Mouse (Mus musculus) midbrain, postnatal 0 days (tissue): ENCODE measurements around the gene Rpl23. TPM values are rescaled to one million over a fixed set of nuclear protein-coding genes. Genes with fewer than 3 reads are reported as not detected.

Experiments used
- ATAC-seq: fragments of 200-750 bp; cut with Nextera tagmentation; 2 replicates; pipeline ENCODE4 v1.8.0; 2017; ENCODE audit warnings: moderate number of reproducible peaks, mild to moderate bottlenecking, moderate TSS enrichment, moderate library complexity; ENCODE audit not compliant: low FRiP score
- DNase-seq: peaks from one replicate; pipeline ENCODE4 v3.0.0-alpha.2; 2015; ENCODE audit warnings: low spot score
- H3K27ac ChIP-seq: fragments of 300-500 bp; sonication (generic); 2 replicates; pipeline ENCODE4 v1.5.1; 2014; ENCODE audit warnings: low read depth, mild to moderate bottlenecking, low read length, mixed read lengths
- H3K27me3 ChIP-seq: fragments of 300-500 bp; sonication (generic); 2 replicates; pipeline ENCODE4 v1.6.1; 2014; ENCODE audit warnings: low read length, control low read depth, mixed read lengths; ENCODE audit not compliant: insufficient read depth
- H3K36me3 ChIP-seq: fragments of 300-500 bp; sonication (generic); 2 replicates; pipeline ENCODE4 v1.6.1; 2014; ENCODE audit warnings: low read length, control low read depth, mixed read lengths; ENCODE audit not compliant: insufficient read depth
- H3K4me1 ChIP-seq: fragments of 300-500 bp; sonication (generic); 2 replicates; pipeline ENCODE4 v1.6.1; 2014; ENCODE audit warnings: mild to moderate bottlenecking, control low read depth, antibody characterized with exemption, low read length, mixed read lengths; ENCODE audit not compliant: insufficient read depth
- H3K4me2 ChIP-seq: fragments of 300-500 bp; sonication (generic); 2 replicates; pipeline ENCODE4 v1.6.1; 2014; ENCODE audit warnings: low read depth, mild to moderate bottlenecking, low read length, mixed read lengths; ENCODE audit not compliant: poor library complexity, severe bottlenecking
- H3K4me3 ChIP-seq: fragments of 300-500 bp; sonication (generic); 2 replicates; pipeline ENCODE4 v1.5.1; 2014; ENCODE audit warnings: low read depth, mild to moderate bottlenecking, low read length, moderate library complexity
- H3K9ac ChIP-seq: fragments of 300-500 bp; sonication (generic); replicated peaks from 2 replicates; pipeline ENCODE4 v1.6.1; 2014; ENCODE audit warnings: mild to moderate bottlenecking, low read length, moderate library complexity, mixed read lengths; ENCODE audit not compliant: poor library complexity, severe bottlenecking
- H3K9me3 ChIP-seq: fragments of 300-500 bp; sonication (generic); 2 replicates; pipeline ENCODE4 v1.6.1; 2016; ENCODE audit warnings: low read length, control low read depth
- CTCF ChIP-seq: IDR thresholded peaks from 2 replicates; pipeline ENCODE4 v1.5.1; 2016; ENCODE audit warnings: antibody characterized with exemption, mild to moderate bottlenecking
- WGBS: fragments of 180-500 bp; shearing (Covaris S2); extraction: QIAGEN DNeasy Blood & Tissue Kit; methylation state at CpG from one replicate; pipeline ENCODE4 v1.1.7; 2014; 5-methylcytosine and 5-hydroxymethylcytosine counted together
- microRNA-seq: library from miRNA; unstranded; fragments of <30 nt; microRNA quantifications from one replicate; pipeline ENCODE4, GENCODE M21; 2016; ENCODE audit warnings: borderline number of aligned reads
- polyA plus RNA-seq: library from polyadenylated mRNA; unstranded; fragments of >200 nt; fragmentation: Nextera tagmentation; extraction: Ambion mirVana; gene quantifications from 2 replicates; pipeline ENCODE4 v1.2.1, GENCODE M21; 2015
- total RNA-seq: library from RNA; depleted of rRNA; stranded (reverse); fragments of >200 nt; gene quantifications from 2 replicates; pipeline ENCODE4 v1.2.3, GENCODE M21; 2014; rRNA removed

Rpl23 gene
- total and polyA plus RNA-seq, 2 experiments from 2014 or later: 177 to 329 TPM

DNA sequence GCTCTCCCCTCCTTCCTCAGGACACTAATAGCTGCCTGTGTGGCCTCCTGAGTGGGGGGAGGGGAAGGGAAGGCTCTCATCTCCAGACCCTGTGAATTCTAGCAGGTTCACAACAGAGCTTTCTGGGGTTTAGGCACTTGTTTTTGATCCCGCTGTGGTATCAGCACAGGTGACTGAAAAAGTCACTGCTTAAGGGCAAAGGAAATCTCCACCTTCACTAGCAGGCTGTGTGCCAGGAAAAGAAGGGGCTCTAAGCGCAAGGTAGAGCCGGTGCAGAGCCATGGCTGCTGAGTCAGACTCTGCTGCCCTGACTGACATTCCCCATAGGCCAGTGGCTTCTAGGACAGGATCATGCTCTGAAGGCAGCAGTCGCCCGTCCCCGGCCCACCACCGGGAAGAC is 53.5 kb downstream of the Rpl23 start:
- 92% methylated on average over 7 of the region's 7 CpGs for WGBS
- Histone ChIP-seq H3K36me3 (peaks cover 66% of the 10 kb centered on the region), H3K4me2 (no peak overlapping the region), H3K27me3 (no peaks in the 10 kb centered on the region), H3K27ac (no peak overlapping the region), H3K4me1 (no peaks in the 10 kb centered on the region), H3K4me3 (no peak overlapping the region), H3K9ac (no peak overlapping the region), H3K9me3 (no peaks in the 10 kb centered on the region)
- DNase-seq (no peak), ATAC-seq (no peak)
- no peak for TF ChIP-seq CTCF

DNA sequence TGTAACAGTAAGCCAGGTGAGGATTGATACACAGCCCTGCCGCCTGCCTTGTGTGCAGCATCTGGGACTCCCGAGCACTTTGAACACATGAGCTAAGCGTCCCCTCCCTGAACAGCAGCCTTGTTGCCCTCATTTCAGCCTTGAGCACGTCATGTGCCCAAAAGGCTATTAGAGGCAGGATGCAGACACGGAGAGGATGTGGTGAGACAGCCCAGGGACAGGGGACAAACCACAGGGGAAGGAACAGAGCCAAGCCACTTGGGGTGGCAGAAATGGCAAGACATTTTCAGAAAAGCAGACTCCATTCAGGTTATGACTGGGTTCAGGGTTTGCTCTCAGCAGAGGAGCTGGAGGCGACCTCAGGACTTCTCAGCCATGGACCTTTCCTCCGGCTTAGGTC is 53.9 kb downstream of the Rpl23 start:
- Histone ChIP-seq H3K4me2 (no peak overlapping the region), H3K4me3 (no peak overlapping the region), H3K27me3 (no peaks in the 10 kb centered on the region), H3K27ac (no peak overlapping the region), H3K36me3 (peaks cover 70% of the 10 kb centered on the region), H3K9ac (no peak overlapping the region), H3K4me1 (no peaks in the 10 kb centered on the region), H3K9me3 (no peaks in the 10 kb centered on the region)
- no peak for ATAC-seq
- no peak for TF ChIP-seq CTCF
- WGBS: 89% methylated on average over 7 of the region's 7 CpGs
- no peak for DNase-seq

Small RNA genes lying within 50 kb of the gene (microRNA-seq; reads per million reads assigned to microRNA genes)
- gene Mir8102: not detected

Other genes with a start within 250 kb of the Rpl23 start
- gene Srcin1, start 206.3 kb downstream of the Rpl23 start, total RNA-seq: 95.0 and 100 TPM in 2 replicates
- gene Srcin1, start 206.3 kb downstream of the Rpl23 start, polyA plus RNA-seq: 13.1 and 14.0 TPM in 2 replicates
- gene Epop, start 152.7 kb downstream of the Rpl23 start, total RNA-seq: 5.0 and 8.4 TPM in 2 replicates
- 1.5 and 1.6 TPM in 2 replicates for gene Epop, start 152.7 kb downstream of the Rpl23 start, polyA plus RNA-seq
- gene Mllt6, start 119.0 kb downstream of the Rpl23 start, total RNA-seq: 43.9 and 52.8 TPM in 2 replicates
- 1.5 and 1.7 TPM in 2 replicates for gene Mllt6, start 119.0 kb downstream of the Rpl23 start, polyA plus RNA-seq
- gene Cisd3, start 96.6 kb downstream of the Rpl23 start, total RNA-seq: 13.3 and 27.0 TPM in 2 replicates
- 41.5 and 45.1 TPM in 2 replicates for gene Cisd3, start 96.6 kb downstream of the Rpl23 start, polyA plus RNA-seq
- 16.0 and 19.6 TPM in 2 replicates for gene Pcgf2, start 81.9 kb downstream of the Rpl23 start, total RNA-seq
- gene Pcgf2, start 81.9 kb downstream of the Rpl23 start, polyA plus RNA-seq: 14.2 and 16.7 TPM in 2 replicates
- gene Psmb3, start 79.0 kb downstream of the Rpl23 start, total RNA-seq: 386 and 449 TPM in 2 replicates
- 473 and 491 TPM in 2 replicates for gene Psmb3, start 79.0 kb downstream of the Rpl23 start, polyA plus RNA-seq
- 149 and 166 TPM in 2 replicates for gene Pip4k2b, start 37.7 kb downstream of the Rpl23 start, total RNA-seq
- 4.1 and 5.2 TPM in 2 replicates for gene Pip4k2b, start 37.7 kb downstream of the Rpl23 start, polyA plus RNA-seq
- 11.8 and 16.0 TPM in 2 replicates for gene Cwc25, start 15.9 kb downstream of the Rpl23 start, total RNA-seq
- 12.0 TPM in 2 replicates for gene Cwc25, start 15.9 kb downstream of the Rpl23 start, polyA plus RNA-seq
- not detected in 2 replicates for gene 1700001P01Rik, start 6.5 kb downstream of the Rpl23 start, total RNA-seq
- 0.29 TPM in 1 of 2 replicates, not detected in the other for gene 1700001P01Rik, start 6.5 kb downstream of the Rpl23 start, polyA plus RNA-seq
- gene Lasp1, start 16.6 kb upstream of the Rpl23 start, total RNA-seq: 206 and 216 TPM in 2 replicates
- 174 and 179 TPM in 2 replicates for gene Lasp1, start 16.6 kb upstream of the Rpl23 start, polyA plus RNA-seq
- 37.7 and 43.6 TPM in 2 replicates for gene B230217C12Rik, start 58.3 kb upstream of the Rpl23 start, total RNA-seq
- gene B230217C12Rik, start 58.3 kb upstream of the Rpl23 start, polyA plus RNA-seq: 38.2 and 41.8 TPM in 2 replicates
- gene Fbxo47, start 101.7 kb upstream of the Rpl23 start, total RNA-seq: 0.38 and 0.80 TPM in 2 replicates
- 0.33 and 0.88 TPM in 2 replicates for gene Fbxo47, start 101.7 kb upstream of the Rpl23 start, polyA plus RNA-seq
- 2.4 and 3.1 TPM in 2 replicates for gene Plxdc1, start 204.0 kb upstream of the Rpl23 start, total RNA-seq
- 4.9 and 5.6 TPM in 2 replicates for gene Plxdc1, start 204.0 kb upstream of the Rpl23 start, polyA plus RNA-seq
- gene Arl5c, start 213.7 kb upstream of the Rpl23 start, total RNA-seq: 1.1 and 2.9 TPM in 2 replicates
- gene Arl5c, start 213.7 kb upstream of the Rpl23 start, polyA plus RNA-seq: 2.9 and 4.5 TPM in 2 replicates
- gene Cacnb1, start 240.6 kb upstream of the Rpl23 start, total RNA-seq: 89.1 and 96.4 TPM in 2 replicates
- 61.1 and 63.2 TPM in 2 replicates for gene Cacnb1, start 240.6 kb upstream of the Rpl23 start, polyA plus RNA-seq
- gene Rpl19, start 244.3 kb upstream of the Rpl23 start, total RNA-seq: 597 and 686 TPM in 2 replicates
- gene Rpl19, start 244.3 kb upstream of the Rpl23 start, polyA plus RNA-seq: 591 and 620 TPM in 2 replicates